Mouse (Mus musculus) midbrain, embryonic 11.5 days (tissue): ENCODE data around the gene Gins3. TPM values are rescaled to one million over a fixed set of nuclear protein-coding genes. Genes with fewer than 3 reads are reported as not detected.

Experiments
- ATAC-seq: fragments of 200-750 bp; cut with Nextera tagmentation; 2 replicates; pipeline ENCODE4 v1.8.0; 2017; ENCODE audit warnings: moderate TSS enrichment, moderate library complexity; ENCODE audit not compliant: low FRiP score
- DNase-seq: peaks from one replicate; pipeline ENCODE4 v3.0.0; 2015; ENCODE audit warnings: low spot score; ENCODE audit errors: missing footprints
- H3K27ac ChIP-seq: fragments of 300-500 bp; sonication (generic); 2 replicates; pipeline ENCODE4 v1.5.1; 2014; ENCODE audit warnings: low read depth, low read length
- H3K27me3 ChIP-seq: fragments of 300-500 bp; sonication (generic); 2 replicates; pipeline ENCODE4 v1.6.1; 2014; ENCODE audit warnings: mild to moderate bottlenecking, low read length, moderate library complexity, mixed read lengths; ENCODE audit not compliant: control insufficient read depth, insufficient read depth
- H3K36me3 ChIP-seq: fragments of 300-500 bp; sonication (generic); 2 replicates; pipeline ENCODE4 v1.6.1; 2014; ENCODE audit warnings: mild to moderate bottlenecking, low read length, moderate library complexity, mixed read lengths; ENCODE audit not compliant: control insufficient read depth, insufficient read depth
- H3K4me1 ChIP-seq: fragments of 300-500 bp; sonication (generic); 2 replicates; pipeline ENCODE4 v1.6.1; 2014; ENCODE audit warnings: low read length; ENCODE audit not compliant: control insufficient read depth, insufficient read depth
- H3K4me2 ChIP-seq: fragments of 300-500 bp; sonication (generic); 2 replicates; pipeline ENCODE4 v1.6.1; 2014; ENCODE audit warnings: mild to moderate bottlenecking, moderate library complexity
- H3K4me3 ChIP-seq: fragments of 300-500 bp; sonication (generic); 2 replicates; pipeline ENCODE4 v1.5.1; 2014; ENCODE audit warnings: low read depth, low read length
- H3K9ac ChIP-seq: fragments of 300-500 bp; sonication (generic); 2 replicates; pipeline ENCODE4 v1.6.1; 2014; ENCODE audit warnings: low read length
- H3K9me3 ChIP-seq: fragments of 300-500 bp; sonication (generic); 2 replicates; pipeline ENCODE4 v1.6.1; 2016; ENCODE audit warnings: low read length; ENCODE audit not compliant: control insufficient read depth
- WGBS: fragments of 180-500 bp; shearing (Covaris S2); extraction: QIAGEN DNeasy Blood & Tissue Kit; methylation state at CpG from one replicate; pipeline ENCODE4 v1.1.7; 2014; 5-methylcytosine and 5-hydroxymethylcytosine counted together
- polyA plus RNA-seq: library from polyadenylated mRNA; unstranded; fragments of >200 nt; fragmentation: Nextera tagmentation; extraction: Ambion mirVana; gene quantifications from 2 replicates; pipeline ENCODE4 v1.2.1, GENCODE M21; 2014

Gins3 gene
- 26.3 and 28.6 TPM in 2 replicates for polyA plus RNA-seq

DNA sequence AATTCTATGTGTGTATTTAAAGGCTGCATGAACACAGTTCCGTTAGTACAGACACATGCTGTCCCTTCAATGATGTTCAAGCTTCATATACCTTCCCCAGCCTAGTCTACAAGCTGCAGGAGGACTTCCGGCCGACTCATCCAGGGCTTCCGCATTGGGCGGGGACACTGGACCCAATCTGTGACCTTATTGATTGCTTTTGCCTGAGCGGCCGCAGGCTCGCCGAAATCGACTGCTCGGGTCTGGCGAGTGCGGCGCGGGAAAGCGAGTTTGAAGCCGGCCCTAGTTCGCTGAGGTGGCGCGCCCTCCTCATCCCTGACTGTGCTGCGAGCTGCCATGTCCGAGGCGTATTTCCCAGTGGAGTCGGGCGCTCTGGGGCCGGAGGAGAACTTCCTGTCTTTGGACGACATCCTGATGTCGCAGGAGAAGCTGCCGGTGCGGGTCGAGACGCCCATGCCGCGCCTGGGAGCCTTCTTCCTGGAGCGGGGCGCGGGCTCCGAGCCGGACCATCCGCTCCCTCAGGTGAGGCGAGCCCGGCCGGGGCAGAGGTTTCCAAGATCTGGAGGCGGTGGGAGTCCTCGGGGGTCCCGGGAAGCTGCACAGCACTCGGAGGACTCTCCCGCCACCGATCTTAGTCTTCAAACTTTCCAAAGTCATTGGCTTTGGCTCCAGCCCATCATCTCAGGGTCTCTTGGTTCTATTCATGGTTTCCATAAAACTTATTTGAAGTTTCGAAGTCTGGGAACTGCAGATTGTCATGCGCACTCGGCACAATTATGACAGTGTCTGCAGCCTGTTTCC lies at the start of gene Gins3:
Gins3 (plus strand) TSS at position 192 of the 801 bp plus-strand sequence.
- 1% methylated on average over 52 of the region's 52 CpGs for WGBS
- ATAC-seq (peak; percentile 95), DNase-seq (peak; percentile 99)
- Histone ChIP-seq H3K4me1 (peaks cover 9% of the 10 kb centered on the region), H3K4me3 (peak within 1 kb of the TSS; percentile 85), H3K27ac (no peak within 1 kb of the TSS), H3K4me2 (peak within 1 kb of the TSS; percentile 63), H3K36me3 (no peaks in the 10 kb centered on the region), H3K27me3 (no peaks in the 10 kb centered on the region), H3K9ac (peak within 1 kb of the TSS; percentile 80), H3K9me3 (no peaks in the 10 kb centered on the region; the same call in 1 of the 2 replicates)

GRCm38 (mm10) chr8:95587339-95587738 lies 45.9 kb upstream of the Gins3 start:
- no peaks in the 10 kb centered on the region for H3K27me3 ChIP-seq
- WGBS: 98% methylated on average over 1 of the region's 1 CpGs
- H3K27ac ChIP-seq: no peak overlapping the region
- no peaks in the 10 kb centered on the region for H3K4me1 ChIP-seq
- H3K9me3 ChIP-seq: no peaks in the 10 kb centered on the region
- no peak overlapping the region for H3K9ac ChIP-seq
- ATAC-seq (no peak), DNase-seq (no peak)
- no peak overlapping the region for H3K4me3 ChIP-seq
- H3K36me3 ChIP-seq: no peaks in the 10 kb centered on the region
- no peak overlapping the region for H3K4me2 ChIP-seq

DNA sequence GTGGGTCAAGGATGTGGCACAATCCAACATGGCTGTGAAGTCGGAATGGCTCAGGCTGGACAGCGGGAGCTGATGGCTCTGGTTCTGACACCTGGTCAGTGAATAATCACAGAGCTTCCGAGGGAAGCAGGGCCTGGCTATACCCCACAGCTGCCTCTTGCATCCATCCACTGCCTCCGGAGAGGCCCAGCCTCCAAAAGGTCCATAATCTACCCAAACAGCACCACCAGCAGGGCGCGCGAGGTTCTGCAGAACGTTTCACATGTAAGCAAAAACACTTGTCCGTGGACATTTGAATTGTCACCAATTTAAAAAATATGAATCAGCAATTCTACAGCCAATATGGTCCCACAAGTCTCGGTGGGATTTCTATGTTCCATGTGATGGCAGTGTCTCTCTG lies 44.0 kb upstream of the Gins3 start:
- Histone ChIP-seq H3K27ac (no peak overlapping the region), H3K36me3 (no peaks in the 10 kb centered on the region), H3K4me1 (no peaks in the 10 kb centered on the region), H3K9ac (no peak overlapping the region), H3K4me3 (no peak overlapping the region), H3K4me2 (no peak overlapping the region), H3K9me3 (no peaks in the 10 kb centered on the region), H3K27me3 (no peaks in the 10 kb centered on the region)
- ATAC-seq (no peak), DNase-seq (no peak)
- WGBS: 61% methylated on average over 10 of the region's 10 CpGs

DNA sequence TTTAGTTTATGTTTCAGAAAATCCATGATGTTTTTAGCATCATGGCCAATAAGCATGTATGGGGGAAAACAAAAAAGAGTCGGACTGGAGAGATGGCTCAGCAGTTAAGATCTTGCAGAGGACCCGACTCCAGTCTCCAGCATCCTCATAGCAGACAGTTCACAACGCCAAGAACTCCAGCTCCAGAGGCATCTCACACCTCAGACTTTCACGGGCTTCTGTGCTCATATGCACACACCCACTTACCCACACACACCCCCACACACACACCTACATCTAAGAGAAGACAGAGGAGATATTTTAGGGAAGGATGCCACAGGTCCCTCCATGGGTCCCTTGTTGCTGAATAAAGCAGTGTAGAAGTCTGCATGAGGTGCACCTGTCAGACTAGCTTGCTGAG lies 42.7 kb upstream of the Gins3 start:
- Histone ChIP-seq H3K4me3 (no peak overlapping the region), H3K9ac (no peak overlapping the region), H3K4me2 (no peak overlapping the region), H3K9me3 (no peaks in the 10 kb centered on the region), H3K27me3 (no peaks in the 10 kb centered on the region), H3K27ac (no peak overlapping the region), H3K4me1 (no peaks in the 10 kb centered on the region), H3K36me3 (no peaks in the 10 kb centered on the region)
- ATAC-seq (no peak), DNase-seq (no peak)
- WGBS: 86% methylated on average over 4 of the region's 4 CpGs

GRCm38 (mm10) chr8:95592131-95592780 lies 41.0 kb upstream of the Gins3 start:
- ATAC-seq (no peak), DNase-seq (no peak)
- no peaks in the 10 kb centered on the region for H3K27me3 ChIP-seq
- H3K4me2 ChIP-seq: no peak overlapping the region
- no peak overlapping the region for H3K4me3 ChIP-seq
- 85% methylated on average over 12 of the region's 12 CpGs for WGBS
- no peak overlapping the region for H3K27ac ChIP-seq
- H3K9ac ChIP-seq: no peak overlapping the region
- no peaks in the 10 kb centered on the region for H3K9me3 ChIP-seq
- no peaks in the 10 kb centered on the region for H3K36me3 ChIP-seq
- H3K4me1 ChIP-seq: no peaks in the 10 kb centered on the region

DNA sequence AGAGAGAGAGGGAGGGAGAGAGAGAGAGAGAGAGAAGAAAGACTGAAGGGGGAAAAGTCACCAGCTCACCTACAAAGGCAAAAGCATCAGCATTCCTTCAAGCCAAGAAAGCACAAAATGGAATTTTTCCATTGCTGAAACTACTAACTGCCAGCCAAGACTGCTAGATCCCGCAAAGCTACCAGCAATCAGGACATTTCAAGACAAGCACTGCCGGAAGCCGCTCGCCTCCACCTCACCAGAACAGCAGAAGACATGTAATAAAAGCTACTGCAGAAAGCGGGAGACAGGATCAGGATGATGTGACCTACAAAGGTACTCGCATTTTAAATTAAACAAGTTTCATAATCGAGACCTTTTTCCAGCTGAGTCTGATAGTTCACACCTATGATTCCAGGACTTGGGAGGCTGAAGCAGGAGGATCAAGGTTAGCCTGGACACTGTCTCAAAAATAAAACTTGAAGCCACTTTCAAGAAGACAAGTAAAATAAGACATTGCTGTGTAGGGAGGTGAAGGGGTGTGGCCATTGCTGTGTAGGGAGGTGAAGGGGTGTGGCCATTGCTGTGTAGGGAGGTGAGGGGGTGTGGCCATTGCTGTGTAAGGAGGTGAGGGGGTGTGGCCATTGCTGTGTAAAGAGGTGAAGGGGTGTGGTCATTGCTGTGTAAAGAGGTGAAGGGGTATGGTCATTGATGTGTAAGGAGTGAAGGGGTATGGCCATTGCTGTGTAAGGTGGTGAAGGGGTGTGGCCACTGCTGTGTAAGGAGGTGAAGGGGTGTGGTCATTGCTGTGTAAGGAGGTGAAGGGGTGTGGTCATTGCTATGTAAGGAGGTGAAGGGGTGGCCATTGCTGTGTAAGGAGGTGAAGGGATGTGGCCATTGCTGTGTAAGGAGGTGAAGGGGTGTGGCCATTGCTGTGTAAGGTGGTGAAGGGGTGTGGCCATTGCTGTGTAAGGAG lies 39.5 kb upstream of the Gins3 start:
- Histone ChIP-seq H3K36me3 (no peaks in the 10 kb centered on the region), H3K4me1 (no peaks in the 10 kb centered on the region), H3K4me3 (no peak overlapping the region), H3K9ac (no peak overlapping the region), H3K4me2 (no peak overlapping the region), H3K27ac (no peak overlapping the region), H3K27me3 (no peaks in the 10 kb centered on the region), H3K9me3 (no peaks in the 10 kb centered on the region)
- WGBS: 94% methylated on average over 7 of the region's 7 CpGs
- DNase-seq: no peak
- ATAC-seq: no peak

DNA sequence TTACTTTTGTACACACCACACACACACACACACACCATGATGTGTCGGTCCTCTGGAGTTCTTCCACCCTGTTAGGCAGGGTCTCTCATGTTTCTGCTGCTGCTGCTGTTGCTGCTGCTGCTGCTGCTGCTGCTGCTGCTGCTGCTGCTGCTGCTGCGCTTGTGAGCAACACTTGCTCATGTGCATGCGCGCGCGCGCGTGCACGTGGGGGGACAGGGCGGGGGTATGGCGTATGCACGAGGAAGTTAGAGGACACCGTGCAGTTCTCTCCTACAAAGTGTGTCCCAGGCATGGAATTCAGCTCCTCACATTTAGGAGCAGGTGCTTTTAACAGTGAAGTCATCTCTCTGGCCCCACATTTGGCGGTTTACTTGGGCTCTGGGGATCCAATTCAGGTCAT lies 38.1 kb upstream of the Gins3 start:
- H3K4me1 ChIP-seq: no peaks in the 10 kb centered on the region
- no peaks in the 10 kb centered on the region for H3K36me3 ChIP-seq
- DNase-seq (no peak), ATAC-seq (no peak)
- no peak overlapping the region for H3K4me3 ChIP-seq
- WGBS: 85% methylated on average over 14 of the region's 14 CpGs
- no peaks in the 10 kb centered on the region for H3K27me3 ChIP-seq
- no peak overlapping the region for H3K27ac ChIP-seq
- no peak overlapping the region for H3K9ac ChIP-seq
- H3K4me2 ChIP-seq: no peak overlapping the region
- H3K9me3 ChIP-seq: no peaks in the 10 kb centered on the region

DNA sequence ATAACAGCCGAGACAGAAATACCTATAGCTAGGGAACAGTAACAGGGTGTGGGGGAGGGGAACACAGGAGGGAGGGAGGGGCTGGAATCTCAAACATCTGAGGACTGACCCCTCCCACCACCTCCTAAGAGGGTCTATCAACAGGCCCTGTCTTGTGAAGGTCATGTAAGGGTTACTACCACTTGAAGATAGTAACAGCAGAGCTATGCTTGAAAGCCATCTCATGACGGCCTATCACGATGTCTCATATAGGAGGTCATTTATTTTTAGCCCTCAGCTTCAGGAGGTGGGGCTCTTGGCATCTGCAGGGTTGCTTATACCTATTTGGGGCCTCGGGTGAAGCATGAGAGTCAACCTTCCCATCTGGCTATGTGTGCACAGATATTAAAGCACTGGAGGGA lies 36.4 kb upstream of the Gins3 start:
- WGBS: 85% methylated on average over 4 of the region's 4 CpGs
- no peak for ATAC-seq
- H3K27ac ChIP-seq: no peak overlapping the region
- H3K9me3 ChIP-seq: no peaks in the 10 kb centered on the region
- H3K4me2 ChIP-seq: no peak overlapping the region
- no peaks in the 10 kb centered on the region for H3K36me3 ChIP-seq
- no peak overlapping the region for H3K4me3 ChIP-seq
- no peaks in the 10 kb centered on the region for H3K27me3 ChIP-seq
- no peak for DNase-seq
- H3K9ac ChIP-seq: no peak overlapping the region
- H3K4me1 ChIP-seq: no peaks in the 10 kb centered on the region
